Mouse (Mus musculus) hindbrain, embryonic 12.5 days (tissue): Measurements from ENCODE around the gene Bsx. TPM values are rescaled to one million over a fixed set of nuclear protein-coding genes. Genes with fewer than 3 reads are reported as not detected.

ENCODE experiments used
- ATAC-seq: fragments of 200-750 bp; cut with Nextera tagmentation; 2 replicates; pipeline ENCODE4 v1.8.0; 2017; ENCODE audit warnings: moderate TSS enrichment; ENCODE audit not compliant: low FRiP score
- H3K27ac ChIP-seq: fragments of 300-500 bp; sonication (generic); 2 replicates; pipeline ENCODE4 v1.5.1; 2016; ENCODE audit warnings: mild to moderate bottlenecking
- H3K27me3 ChIP-seq: fragments of 300-500 bp; sonication (generic); 2 replicates; pipeline ENCODE4 v1.6.1; 2016; ENCODE audit warnings: mild to moderate bottlenecking
- H3K36me3 ChIP-seq: fragments of 300-500 bp; sonication (generic); 2 replicates; pipeline ENCODE4 v1.6.1; 2016; ENCODE audit warnings: mild to moderate bottlenecking
- H3K4me1 ChIP-seq: fragments of 300-500 bp; sonication (generic); 2 replicates; pipeline ENCODE4 v1.6.1; 2016
- H3K4me2 ChIP-seq: fragments of 300-500 bp; sonication (generic); replicated peaks from 2 replicates; pipeline ENCODE4 v1.6.1; 2016; ENCODE audit warnings: mild to moderate bottlenecking
- H3K4me3 ChIP-seq: fragments of 300-500 bp; sonication (generic); 2 replicates; pipeline ENCODE4 v1.5.1; 2016; ENCODE audit warnings: mild to moderate bottlenecking
- H3K9ac ChIP-seq: fragments of 300-500 bp; sonication (generic); 2 replicates; pipeline ENCODE4 v1.6.1; 2016; ENCODE audit warnings: mild to moderate bottlenecking, moderate library complexity
- H3K9me3 ChIP-seq: fragments of 300-500 bp; sonication (generic); replicated peaks from 2 replicates; pipeline ENCODE4 v1.6.1; 2016; ENCODE audit warnings: mild to moderate bottlenecking
- WGBS: fragments of 180-500 bp; shearing (Covaris S2); methylation state at CpG from one replicate; pipeline ENCODE4 v1.1.7; 2016; 5-methylcytosine and 5-hydroxymethylcytosine counted together
- polyA plus RNA-seq: library from polyadenylated mRNA; unstranded; fragments of >200 nt; fragmentation: Nextera tagmentation; extraction: Ambion mirVana; gene quantifications from 2 replicates; pipeline ENCODE4 v1.2.1, GENCODE M21; 2016

Bsx gene
- not detected in 2 replicates for polyA plus RNA-seq

- Histone ChIP-seq H3K27me3 (peaks cover 97% of the 10 kb centered on the region), H3K9me3 (no peaks in the 10 kb centered on the region), H3K9ac (no peak within 1 kb of the TSS), H3K36me3 (no peaks in the 10 kb centered on the region), H3K4me3 (0 out of 2 replicates have a peak within 1 kb of the TSS, but pooled peaks have one; percentile 10), H3K4me1 (peaks cover 13% of the 10 kb centered on the region; the same call in 1 of the 2 replicates), H3K27ac (no peak within 1 kb of the TSS), H3K4me2 (peak within 1 kb of the TSS; percentile 33; the same call in 1 of the 2 replicates)
- ATAC-seq, result peak; percentile 67
- 3% methylated on average over 30 of the region's 32 CpGs for WGBS
Observed at GRCm38 (mm10) chr9:40873556-40874470, at the start of gene Bsx. Bsx (plus strand) TSS chr9:40874127.

DNA sequence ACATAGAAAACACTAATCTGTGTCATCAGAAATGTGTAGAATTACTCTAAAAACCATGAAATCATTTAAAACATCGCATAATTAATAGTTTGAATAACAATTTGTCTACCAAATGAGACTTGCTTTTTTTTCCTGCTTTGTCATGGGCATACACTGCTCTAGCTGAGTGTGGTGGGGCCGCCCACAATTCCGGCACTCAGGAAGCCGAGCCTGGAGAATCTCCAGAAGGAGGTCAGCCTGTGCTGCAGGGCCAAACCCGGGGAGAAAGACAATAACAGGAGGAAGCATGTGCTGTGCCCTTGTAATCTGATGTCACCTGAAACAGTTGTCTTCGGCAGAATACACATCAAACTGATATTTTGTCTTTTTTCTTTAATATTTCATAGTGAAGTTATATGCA lies 48.3 kb upstream of the Bsx start:
- no peak overlapping the region for H3K27ac ChIP-seq
- H3K4me3 ChIP-seq, result no peak overlapping the region
- H3K27me3 ChIP-seq, result no peaks in the 10 kb centered on the region; the same call in 1 of the 2 replicates
- H3K9me3 ChIP-seq, result no peaks in the 10 kb centered on the region
- 0 out of 2 replicates have a peak, but pooled peaks cover 7% of the 10 kb centered on the region for H3K4me1 ChIP-seq
- 50% methylated on average over 6 of the region's 6 CpGs for WGBS
- no peak overlapping the region for H3K4me2 ChIP-seq
- no peak for ATAC-seq
- H3K36me3 ChIP-seq, result no peaks in the 10 kb centered on the region
- H3K9ac ChIP-seq, result no peak overlapping the region

DNA sequence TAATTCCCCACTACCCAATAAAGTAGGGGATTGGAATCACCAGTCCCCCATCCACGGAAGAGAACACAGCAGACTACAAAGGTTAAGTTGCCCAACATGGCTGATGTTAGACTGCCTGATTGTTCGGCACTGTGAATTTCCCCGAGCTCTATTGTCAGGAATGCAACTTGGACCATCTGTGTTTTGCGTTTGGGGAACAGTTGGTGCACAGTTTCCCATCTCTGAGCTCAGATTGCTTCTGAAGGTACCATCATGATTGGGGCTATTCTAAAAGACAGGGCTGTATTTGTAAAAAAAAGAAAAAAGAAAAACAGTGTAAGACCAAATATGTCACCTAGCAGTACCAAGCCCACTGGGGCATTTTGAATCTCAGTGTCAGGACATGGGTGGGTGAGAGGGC lies 46.6 kb upstream of the Bsx start:
- no peak overlapping the region for H3K27ac ChIP-seq
- ATAC-seq, result no peak
- 76% methylated on average over 4 of the region's 4 CpGs for WGBS

DNA sequence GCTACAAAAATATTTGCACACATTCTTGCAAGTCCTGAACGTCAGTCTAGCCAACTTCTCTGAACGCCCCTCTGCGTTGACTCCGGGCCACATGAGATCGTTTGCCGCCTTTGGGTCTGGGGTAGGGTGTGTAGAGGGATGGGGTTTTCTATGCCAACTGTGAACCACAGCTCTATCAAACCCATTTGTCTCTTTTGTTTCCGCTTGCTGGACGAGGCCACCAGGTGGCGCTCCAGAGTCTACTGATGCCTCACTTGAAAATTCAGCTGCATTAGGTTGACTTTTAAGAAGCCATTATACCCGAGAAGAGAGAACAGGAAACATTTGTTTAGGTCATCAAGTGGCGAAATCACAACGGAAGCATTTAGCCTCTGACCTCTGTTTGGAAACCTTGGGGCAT lies 39.4 kb upstream of the Bsx start:
- H3K9ac ChIP-seq, result no peak overlapping the region
- H3K4me3 ChIP-seq, result no peak overlapping the region
- H3K4me1 ChIP-seq, result no peaks in the 10 kb centered on the region
- no peak for ATAC-seq
- H3K36me3 ChIP-seq, result no peaks in the 10 kb centered on the region
- H3K27ac ChIP-seq, result no peak overlapping the region
- 5% methylated on average over 12 of the region's 12 CpGs for WGBS
- no peak overlapping the region for H3K4me2 ChIP-seq
- H3K9me3 ChIP-seq, result no peaks in the 10 kb centered on the region
- H3K27me3 ChIP-seq, result peaks cover 8% of the 10 kb centered on the region; the same call in 1 of the 2 replicates

More for the DNA sequence above, 46.6 kb upstream of the Bsx start:
- H3K27me3 ChIP-seq, result no peaks in the 10 kb centered on the region; the same call in 1 of the 2 replicates
- H3K36me3 ChIP-seq, result no peaks in the 10 kb centered on the region
- no peak overlapping the region for H3K4me3 ChIP-seq
- no peaks in the 10 kb centered on the region for H3K9me3 ChIP-seq
- H3K9ac ChIP-seq, result no peak overlapping the region
- no peaks in the 10 kb centered on the region for H3K4me1 ChIP-seq
- H3K4me2 ChIP-seq, result no peak overlapping the region

DNA sequence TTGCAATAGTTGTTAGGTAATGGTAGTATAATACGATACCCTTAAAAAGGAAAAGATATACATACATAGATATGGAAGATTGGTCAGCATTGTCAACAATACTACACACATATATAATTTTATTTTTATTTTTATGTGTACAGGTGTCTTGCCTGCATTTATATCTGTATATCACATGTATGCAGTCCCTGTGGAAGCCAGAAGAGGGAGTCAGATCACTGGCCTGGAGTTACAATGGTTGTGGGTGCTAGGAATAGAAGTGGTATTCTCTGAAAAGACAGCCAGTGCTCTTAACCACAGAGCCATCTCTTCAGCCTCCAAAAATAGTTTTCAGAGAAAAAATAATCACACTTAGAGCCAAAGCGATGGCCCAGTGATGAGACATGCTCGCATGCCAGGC lies 37.2 kb upstream of the Bsx start:
- Histone ChIP-seq H3K9me3 (no peaks in the 10 kb centered on the region), H3K27me3 (peaks cover 8% of the 10 kb centered on the region; the same call in 1 of the 2 replicates), H3K36me3 (no peaks in the 10 kb centered on the region), H3K4me2 (no peak overlapping the region), H3K4me1 (no peaks in the 10 kb centered on the region), H3K4me3 (no peak overlapping the region), H3K9ac (no peak overlapping the region), H3K27ac (no peak overlapping the region)
- WGBS, result 97% methylated on average over 3 of the region's 3 CpGs
- ATAC-seq, result no peak

DNA sequence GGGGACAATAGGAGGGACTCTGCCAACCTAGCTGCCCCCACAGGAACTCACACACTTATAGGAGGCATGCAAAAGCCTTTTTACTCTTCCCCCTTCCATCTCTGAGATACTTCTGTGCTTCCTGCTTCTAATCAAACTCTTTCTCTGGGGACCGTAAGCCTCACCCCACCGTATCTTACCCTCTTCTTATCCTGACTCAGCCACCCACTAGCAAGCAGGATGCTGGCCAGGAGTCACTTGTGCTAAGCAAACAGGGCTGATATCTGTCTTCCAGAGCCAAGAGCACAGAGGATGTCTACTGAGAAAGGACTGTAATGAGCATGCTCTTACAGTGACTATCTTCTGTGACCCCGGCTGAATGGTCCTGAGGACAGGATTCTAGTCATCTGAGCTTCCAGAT lies 34.3 kb upstream of the Bsx start:
- Histone ChIP-seq H3K27me3 (peaks cover 8% of the 10 kb centered on the region; the same call in 1 of the 2 replicates), H3K4me2 (no peak overlapping the region), H3K4me3 (no peak overlapping the region), H3K4me1 (no peaks in the 10 kb centered on the region), H3K9me3 (no peaks in the 10 kb centered on the region), H3K36me3 (no peaks in the 10 kb centered on the region), H3K9ac (no peak overlapping the region), H3K27ac (no peak overlapping the region)
- WGBS, result 83% methylated on average over 3 of the region's 3 CpGs
- ATAC-seq, result no peak

- H3K9ac ChIP-seq, result no peak overlapping the region
- H3K27me3 ChIP-seq, result peaks cover 33% of the 10 kb centered on the region
- H3K4me2 ChIP-seq, result no peak overlapping the region
- 50% methylated on average over 2 of the region's 2 CpGs for WGBS
- no peak overlapping the region for H3K27ac ChIP-seq
- H3K9me3 ChIP-seq, result no peaks in the 10 kb centered on the region
- no peaks in the 10 kb centered on the region for H3K36me3 ChIP-seq
- no peak for ATAC-seq
- no peak overlapping the region for H3K4me3 ChIP-seq
- H3K4me1 ChIP-seq, result 0 out of 2 replicates have a peak, but pooled peaks cover 1% of the 10 kb centered on the region
Observed at GRCm38 (mm10) chr9:40851515-40851914, 22.4 kb upstream of the Bsx start.

- Histone ChIP-seq H3K36me3 (no peaks in the 10 kb centered on the region), H3K9ac (0 out of 2 replicates have a peak overlapping the region, but pooled peaks have one; percentile 10), H3K4me3 (peak overlapping the region; percentile 25), H3K4me1 (peaks cover 5% of the 10 kb centered on the region; the same call in 1 of the 2 replicates), H3K27me3 (peaks cover 67% of the 10 kb centered on the region), H3K27ac (peak overlapping the region; percentile 48; the same call in 1 of the 2 replicates), H3K9me3 (no peaks in the 10 kb centered on the region), H3K4me2 (peak overlapping the region; percentile 52)
- WGBS, result 9% methylated on average over 21 of the region's 21 CpGs
- peak; percentile 66 for ATAC-seq
Observed at GRCm38 (mm10) chr9:40858461-40859160, 15.3 kb upstream of the Bsx start.

DNA sequence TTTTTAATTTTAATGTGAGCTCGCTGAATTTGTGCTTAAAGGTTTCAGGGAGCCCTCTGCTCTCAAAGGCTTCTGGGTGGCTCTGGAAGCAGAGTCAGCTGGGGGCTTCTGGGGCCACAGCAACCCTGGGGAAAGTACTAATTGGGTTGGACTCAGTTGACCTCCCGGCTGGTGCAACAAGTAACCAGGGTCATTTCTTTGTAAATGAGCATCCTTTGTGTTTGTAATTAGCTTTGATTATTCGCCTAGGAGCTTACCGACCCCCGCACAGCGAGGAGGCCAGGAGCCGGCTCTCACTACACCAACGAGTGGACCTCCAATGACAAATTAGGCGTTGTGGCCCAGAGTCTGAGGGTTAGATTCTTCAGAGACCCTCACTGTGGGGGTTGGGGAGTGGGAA lies 14.7 kb upstream of the Bsx start:
- Histone ChIP-seq H3K4me1 (peaks cover 5% of the 10 kb centered on the region; the same call in 1 of the 2 replicates), H3K9me3 (no peaks in the 10 kb centered on the region), H3K9ac (no peak overlapping the region), H3K4me3 (no peak overlapping the region), H3K27ac (no peak overlapping the region), H3K36me3 (no peaks in the 10 kb centered on the region), H3K4me2 (peak overlapping the region; percentile 52), H3K27me3 (peaks cover 68% of the 10 kb centered on the region)
- WGBS, result 1% methylated on average over 9 of the region's 9 CpGs
- ATAC-seq, result peak; percentile 63

GRCm38 (mm10) chr9:40870331-40870730 lies 3.6 kb upstream of the Bsx start:
- ATAC-seq, result no peak
- WGBS, result 76% methylated on average over 5 of the region's 5 CpGs

GRCm38 (mm10) chr9:40871369-40872155 lies 2.4 kb upstream of the Bsx start:
- no peak overlapping the region for H3K9ac ChIP-seq
- peaks cover 84% of the 10 kb centered on the region for H3K27me3 ChIP-seq
- H3K27ac ChIP-seq, result no peak overlapping the region
- no peak for ATAC-seq
- peak overlapping the region; percentile 37 for H3K4me2 ChIP-seq
- no peaks in the 10 kb centered on the region for H3K36me3 ChIP-seq
- H3K4me3 ChIP-seq, result peak overlapping the region; percentile 13
- 2% methylated on average over 34 of the region's 34 CpGs for WGBS
- peaks cover 8% of the 10 kb centered on the region; the same call in 1 of the 2 replicates for H3K4me1 ChIP-seq
- H3K9me3 ChIP-seq, result no peaks in the 10 kb centered on the region

More at GRCm38 (mm10) chr9:40870331-40870730, 3.6 kb upstream of the Bsx start:
- no peak overlapping the region for H3K4me2 ChIP-seq
- H3K27me3 ChIP-seq, result peaks cover 72% of the 10 kb centered on the region
- H3K9ac ChIP-seq, result no peak overlapping the region
- no peak overlapping the region for H3K27ac ChIP-seq
- H3K4me3 ChIP-seq, result no peak overlapping the region
- peaks cover 8% of the 10 kb centered on the region; the same call in 1 of the 2 replicates for H3K4me1 ChIP-seq
- H3K36me3 ChIP-seq, result no peaks in the 10 kb centered on the region
- no peaks in the 10 kb centered on the region for H3K9me3 ChIP-seq
